Mouse (Mus musculus) myocyte (in vitro differentiated cells): ENCODE results near the gene Micu1. TPM values are rescaled to one million over a fixed set of nuclear protein-coding genes. Genes with fewer than 3 reads are reported as not detected.

ENCODE experiments used
- H3K27me3 ChIP-seq: one replicate; pipeline ENCODE4 v1.6.1; 2011; ENCODE audit not compliant: control insufficient read depth, insufficient read depth, insufficient read length
- H3K36me3 ChIP-seq: one replicate; pipeline ENCODE4 v1.6.1; 2011; ENCODE audit not compliant: control insufficient read depth, insufficient read depth
- H3K4me2 ChIP-seq: one replicate; pipeline ENCODE4 v1.6.1; 2011; ENCODE audit warnings: low read depth, control low read depth
- H3K4me3 ChIP-seq: one replicate; pipeline ENCODE4 v1.5.1; 2011; ENCODE audit warnings: mild to moderate bottlenecking, control low read depth, moderate library complexity
- H3K79me2 ChIP-seq: one replicate; pipeline ENCODE4 v1.6.1; 2011; ENCODE audit not compliant: control insufficient read depth, insufficient read depth
- H3ac ChIP-seq: one replicate; pipeline ENCODE4 v1.6.1; 2011; ENCODE audit not compliant: control insufficient read depth, insufficient read length
- CEBPB ChIP-seq: IDR thresholded peaks from 2 replicates; pipeline ENCODE4 v1.6.1; 2011; ENCODE audit warnings: mild to moderate bottlenecking, moderate library complexity; ENCODE audit not compliant: poor library complexity, insufficient read depth, severe bottlenecking
- E2F4 ChIP-seq: IDR thresholded peaks from one replicate; pipeline ENCODE4 v1.6.1; 2011; ENCODE audit warnings: mild to moderate bottlenecking, control low read depth, moderate library complexity; ENCODE audit not compliant: insufficient read depth
- MAX ChIP-seq: IDR thresholded peaks from one replicate; pipeline ENCODE4 v1.6.1; 2011; ENCODE audit warnings: low read depth, mild to moderate bottlenecking, control low read depth
- MYOD1 ChIP-seq, 3 experiments: IDR thresholded peaks; one replicate each; pipeline ENCODE4 v1.6.1; 2011; ENCODE audit warnings: control low read depth in 2 of 3, low read depth in 2 of 3, mild to moderate bottlenecking in 2 of 3, moderate library complexity in 1 of 3; ENCODE audit not compliant: insufficient read length in 2 of 3, control insufficient read depth in 1 of 3
- MYOG ChIP-seq, 3 experiments: IDR thresholded peaks; one replicate each; pipeline ENCODE4 v1.6.1; 2011; ENCODE audit warnings: control low read depth in 2 of 3, low read depth in 2 of 3, mild to moderate bottlenecking in 2 of 3; ENCODE audit not compliant: insufficient read length in 2 of 3, control insufficient read depth in 1 of 3, insufficient read depth in 1 of 3
- POLR2A ChIP-seq: IDR thresholded peaks from one replicate; pipeline ENCODE4 v1.6.1; 2011; ENCODE audit warnings: low read depth, mild to moderate bottlenecking, control low read depth, moderate library complexity; ENCODE audit not compliant: insufficient read length
- POLR2AphosphoS2 ChIP-seq: IDR thresholded peaks from one replicate; pipeline ENCODE4 v1.6.1; 2011; ENCODE audit warnings: low read depth, control low read depth; ENCODE audit not compliant: insufficient read length
- REST ChIP-seq: IDR thresholded peaks from one replicate; pipeline ENCODE4 v1.6.1; 2011; ENCODE audit warnings: mild to moderate bottlenecking, control low read depth, moderate library complexity; ENCODE audit not compliant: insufficient read depth, insufficient read length
- SRF ChIP-seq: IDR thresholded peaks from one replicate; pipeline ENCODE4 v1.6.1; 2011; ENCODE audit warnings: low read depth; ENCODE audit not compliant: control insufficient read depth, insufficient read length
- TCF12 ChIP-seq: IDR thresholded peaks from one replicate; pipeline ENCODE4 v1.6.1; 2011; ENCODE audit warnings: mild to moderate bottlenecking, control low read depth; ENCODE audit not compliant: poor library complexity, insufficient read depth, severe bottlenecking
- TCF3 ChIP-seq: IDR thresholded peaks from one replicate; pipeline ENCODE4 v1.6.1; 2011; ENCODE audit warnings: low read depth, control low read depth; ENCODE audit not compliant: insufficient read length
- USF1 ChIP-seq: IDR thresholded peaks from one replicate; pipeline ENCODE4 v1.6.1; 2011; ENCODE audit warnings: low read depth, mild to moderate bottlenecking, control low read depth, moderate library complexity
- polyA plus RNA-seq: library from polyadenylated mRNA; unstranded; fragments of >200 nt; fragmentation: generic; extraction: Trizol; gene quantifications from one replicate; pipeline ENCODE4 v1.2.1, GENCODE M21; 2012; ENCODE audit warnings: missing spikeins

Gene Micu1
- polyA plus RNA-seq, 1 experiment, result 264 TPM

- no peak overlapping the region for H3K4me2 ChIP-seq
- H3ac ChIP-seq, result no peak overlapping the region
- H3K79me2 ChIP-seq, result no peaks in the 10 kb centered on the region
- H3K36me3 ChIP-seq, result peaks cover 16% of the 10 kb centered on the region
- no peak for TF ChIP-seq E2F4
- no peak for TF ChIP-seq CEBPB
- TF ChIP-seq SRF, result no peak
- no peak for TF ChIP-seq POLR2A
- TF ChIP-seq MYOD1 (IDR thresholded peaks at IDR 0.05; ENCODE audit: control insufficient read depth in 1 of 3, insufficient read length in 2 of 3, low read depth in 2 of 3), result peak; percentile 9 to 84 (median 60)
- no peak for TF ChIP-seq MAX
- no peak for TF ChIP-seq REST
- peak; percentile 29 for TF ChIP-seq TCF12
- TF ChIP-seq MYOG (IDR thresholded peaks at IDR 0.05; ENCODE audit: control insufficient read depth in 1 of 3, insufficient read depth in 1 of 3, insufficient read length in 2 of 3, low read depth in 2 of 3), result peak; percentile 75 to 90 (median 86)
- TF ChIP-seq TCF3, result peak; percentile 15
- TF ChIP-seq USF1, result no peak
- TF ChIP-seq POLR2AphosphoS2, result peak; percentile 45
- no peaks in the 10 kb centered on the region for H3K27me3 ChIP-seq
- no peak overlapping the region for H3K4me3 ChIP-seq
These were observed 107.8 kb downstream of the Micu1 start for GRCm38 (mm10) chr10:59809991-59810574.

GRCm38 (mm10) chr10:59812939-59813338, 110.7 kb downstream of the Micu1 start:
- H3K36me3 ChIP-seq, result peaks cover 13% of the 10 kb centered on the region
- no peak overlapping the region for H3ac ChIP-seq
- TF ChIP-seq SRF (no peak), REST (no peak), MYOG (IDR thresholded peaks at IDR 0.05; ENCODE audit: control insufficient read depth in 1 of 3, insufficient read depth in 1 of 3, insufficient read length in 2 of 3, low read depth in 2 of 3) (peak in 1 of 3 experiments; percentile 30)
- no peaks in the 10 kb centered on the region for H3K79me2 ChIP-seq
- no peak overlapping the region for H3K4me3 ChIP-seq
- H3K27me3 ChIP-seq, result no peaks in the 10 kb centered on the region
- H3K4me2 ChIP-seq, result peak overlapping the region; percentile 57

DNA sequence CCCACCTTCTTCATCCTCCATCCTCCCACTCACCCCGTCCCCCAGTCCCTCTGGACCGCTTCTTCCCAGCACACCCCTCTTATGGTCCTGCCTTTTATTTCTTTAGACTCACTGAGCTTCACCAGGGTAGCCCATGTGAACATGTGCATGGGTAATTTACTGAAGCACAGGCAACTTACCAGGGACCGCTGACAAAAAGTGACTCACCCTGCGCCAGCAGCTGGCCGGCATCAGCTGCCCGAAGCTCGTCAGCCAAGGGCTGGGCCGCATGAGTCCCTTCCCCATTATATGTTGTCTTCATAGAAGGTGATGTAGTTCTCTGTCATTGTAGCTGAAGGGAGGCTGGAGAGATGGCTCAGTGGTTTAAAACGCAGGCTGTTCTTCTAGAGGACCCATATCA, 111.5 kb downstream of the Micu1 start:
- peaks cover 8% of the 10 kb centered on the region for H3K36me3 ChIP-seq
- no peaks in the 10 kb centered on the region for H3K27me3 ChIP-seq
- no peak for TF ChIP-seq REST
- peak; percentile 1 for TF ChIP-seq USF1
- TF ChIP-seq MYOD1 (IDR thresholded peaks at IDR 0.05; ENCODE audit: control insufficient read depth in 1 of 3, insufficient read length in 2 of 3, low read depth in 2 of 3), result peak in 2 of 3 experiments; percentile 93 to 99
- peak; percentile 94 for TF ChIP-seq TCF3
- no peak for TF ChIP-seq POLR2AphosphoS2
- TF ChIP-seq MYOG (IDR thresholded peaks at IDR 0.05; ENCODE audit: control insufficient read depth in 1 of 3, insufficient read depth in 1 of 3, insufficient read length in 2 of 3, low read depth in 2 of 3), result peak; percentile 92 to 98 (median 95)
- peak; percentile 82 for TF ChIP-seq TCF12
- no peak for TF ChIP-seq SRF
- no peak for TF ChIP-seq MAX
- no peak for TF ChIP-seq POLR2A
- no peak for TF ChIP-seq CEBPB
- no peak for TF ChIP-seq E2F4

DNA sequence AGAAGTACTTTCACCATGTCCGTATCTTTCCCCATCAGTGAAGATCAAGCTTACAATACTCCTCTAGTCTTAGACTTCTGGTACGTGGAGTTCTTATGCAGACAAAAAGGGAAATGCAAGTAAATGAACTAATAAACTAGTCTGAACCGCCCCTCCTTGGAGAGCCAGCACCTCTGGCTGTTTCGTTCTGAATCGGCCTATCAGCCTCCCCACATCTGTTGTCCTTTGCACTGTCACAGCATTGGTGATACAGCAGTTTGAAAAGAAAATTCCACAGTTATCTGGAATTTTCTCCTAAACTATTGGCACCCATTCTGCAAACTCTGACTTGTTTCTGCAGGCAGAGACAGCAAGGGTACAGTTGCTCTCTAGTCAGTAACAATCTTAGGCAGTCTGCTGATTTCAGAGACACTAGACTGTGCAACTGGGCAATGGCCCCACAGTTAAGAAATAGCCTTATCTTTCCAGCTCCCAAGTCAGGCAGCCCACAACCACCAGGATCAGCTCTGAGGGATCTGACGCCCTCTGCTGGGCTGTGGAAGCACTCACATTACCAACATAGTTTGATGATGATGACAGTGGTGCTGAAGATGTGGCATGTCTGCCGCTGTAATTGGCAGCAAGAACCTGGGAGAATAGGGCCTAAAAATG, 112.4 kb downstream of the Micu1 start:
- H3ac ChIP-seq, result no peak overlapping the region
- no peaks in the 10 kb centered on the region for H3K27me3 ChIP-seq
- no peak for TF ChIP-seq TCF12
- no peak for TF ChIP-seq SRF
- TF ChIP-seq CEBPB, result no peak
- H3K36me3 ChIP-seq, result peaks cover 8% of the 10 kb centered on the region
- H3K4me3 ChIP-seq, result no peak overlapping the region
- H3K79me2 ChIP-seq, result no peaks in the 10 kb centered on the region
- H3K4me2 ChIP-seq, result peak overlapping the region; percentile 1

More for the DNA sequence above, 111.5 kb downstream of the Micu1 start:
- Histone ChIP-seq H3ac (no peak overlapping the region), H3K4me2 (peak overlapping the region; percentile 57), H3K79me2 (no peaks in the 10 kb centered on the region), H3K4me3 (no peak overlapping the region)

- Histone ChIP-seq H3ac (no peak overlapping the region), H3K4me2 (no peak overlapping the region), H3K4me3 (no peak overlapping the region), H3K79me2 (no peaks in the 10 kb centered on the region), H3K36me3 (peaks cover 7% of the 10 kb centered on the region), H3K27me3 (no peaks in the 10 kb centered on the region)
- TF ChIP-seq CEBPB (no peak), POLR2A (no peak), SRF (no peak), POLR2AphosphoS2 (no peak), REST (no peak), USF1 (no peak), MYOD1 (IDR thresholded peaks at IDR 0.05; ENCODE audit: control insufficient read depth in 1 of 3, insufficient read length in 2 of 3, low read depth in 2 of 3) (no peak), MYOG (IDR thresholded peaks at IDR 0.05; ENCODE audit: control insufficient read depth in 1 of 3, insufficient read depth in 1 of 3, insufficient read length in 2 of 3, low read depth in 2 of 3) (no peak), TCF12 (no peak), MAX (no peak), E2F4 (no peak)
These were observed 114.3 kb downstream of the Micu1 start for GRCm38 (mm10) chr10:59816569-59816968.
